Mouse (Mus musculus): Measurements from ENCODE around the gene Htra2.

The Htra2 gene

GRCm38 (mm10) chr6:83033249-83034185 lies 21.6 kb downstream of the Htra2 start, which contains the start of the genes Dok1 and Loxl3:
TSS of gene Dok1 (minus strand) at chr6:83033471.
TSS of gene Loxl3 (plus strand) at chr6:83034173.
- peak; percentile 82 for DNase-seq (ENCODE audit: extremely low read depth, insufficient read length, low spot score)

GRCm38 (mm10) chr6:83032769-83033191 lies 22.3 kb downstream of the Htra2 start:
- peak; percentile 70 for DNase-seq (ENCODE audit: extremely low read depth, insufficient read length, low spot score)

- DNase-seq (ENCODE audit: extremely low read depth, insufficient read length, low spot score) = no peak
Observed at GRCm38 (mm10) chr6:83031921-83032590, 23.0 kb downstream of the Htra2 start.

GRCm38 (mm10) chr6:83031111-83031510 lies 24.0 kb downstream of the Htra2 start:
- no peak for DNase-seq (ENCODE audit: extremely low read depth, insufficient read length, low spot score)

GRCm38 (mm10) chr6:83029777-83030176 lies 25.3 kb downstream of the Htra2 start:
- DNase-seq (ENCODE audit: extremely low read depth, insufficient read length, low spot score) = no peak

- DNase-seq (ENCODE audit: extremely low read depth, insufficient read length, low spot score) = peak; percentile 83
Observed at GRCm38 (mm10) chr6:83027706-83028105, 27.4 kb downstream of the Htra2 start.

GRCm38 (mm10) chr6:83027293-83027692 lies 27.8 kb downstream of the Htra2 start:
- DNase-seq (ENCODE audit: extremely low read depth, insufficient read length, low spot score) = no peak

- no peak for DNase-seq (ENCODE audit: extremely low read depth, insufficient read length, low spot score)
Observed at GRCm38 (mm10) chr6:83025221-83025620, 29.9 kb downstream of the Htra2 start.

- DNase-seq (ENCODE audit: extremely low read depth, insufficient read length, low spot score) = no peak
Observed at GRCm38 (mm10) chr6:83024421-83024820, 30.7 kb downstream of the Htra2 start.

GRCm38 (mm10) chr6:83023786-83024185 lies 31.3 kb downstream of the Htra2 start:
- DNase-seq (ENCODE audit: extremely low read depth, insufficient read length, low spot score) = no peak

GRCm38 (mm10) chr6:83023008-83023407 lies 32.1 kb downstream of the Htra2 start:
- no peak for DNase-seq (ENCODE audit: extremely low read depth, insufficient read length, low spot score)

- DNase-seq (ENCODE audit: extremely low read depth, insufficient read length, low spot score) = no peak
Observed at GRCm38 (mm10) chr6:83020836-83021593, 34.1 kb downstream of the Htra2 start.

- DNase-seq (ENCODE audit: extremely low read depth, insufficient read length, low spot score) = no peak
Observed at GRCm38 (mm10) chr6:83020121-83020520, 35.0 kb downstream of the Htra2 start.

- no peak for DNase-seq (ENCODE audit: extremely low read depth, insufficient read length, low spot score)
Observed at GRCm38 (mm10) chr6:83019044-83019443, 36.0 kb downstream of the Htra2 start.

- peak; percentile 64 for DNase-seq (ENCODE audit: extremely low read depth, insufficient read length, low spot score)
Observed at GRCm38 (mm10) chr6:83017190-83017589, 37.9 kb downstream of the Htra2 start.

GRCm38 (mm10) chr6:83015749-83016148 lies 39.3 kb downstream of the Htra2 start:
- no peak for DNase-seq (ENCODE audit: extremely low read depth, insufficient read length, low spot score)

- DNase-seq (ENCODE audit: extremely low read depth, insufficient read length, low spot score) = peak; percentile 38
Observed at GRCm38 (mm10) chr6:83014482-83015466, 40.3 kb downstream of the Htra2 start.

GRCm38 (mm10) chr6:83013444-83013843 lies 41.6 kb downstream of the Htra2 start:
- DNase-seq (ENCODE audit: extremely low read depth, insufficient read length, low spot score) = peak; percentile 45

- DNase-seq (ENCODE audit: extremely low read depth, insufficient read length, low spot score) = no peak
Observed at GRCm38 (mm10) chr6:83011756-83012155, 43.3 kb downstream of the Htra2 start.

- DNase-seq (ENCODE audit: extremely low read depth, insufficient read length, low spot score) = no peak
Observed at GRCm38 (mm10) chr6:83011255-83011654, 43.8 kb downstream of the Htra2 start.
